Mouse (Mus musculus) layer of hippocampus, postnatal 14 days (tissue): ENCODE measurements around the gene Tktl1. TPM values are rescaled to one million over a fixed set of nuclear protein-coding genes. Genes with fewer than 3 reads are reported as not detected.
A peak's percentile ranks its signal among the peaks of the same experiment; 100 is the strongest.
"Not testable (repeated sequence)": the region's sequence is repeated elsewhere in the genome, so short reads cannot be mapped to it uniquely, and the experiment has no call there.

Experiments
- DNase-seq, 2 experiments: peaks; one replicate each; pipeline ENCODE4 v3.0.0; 2021 to 2022; ENCODE audit warnings: low spot score in 2 of 2, mixed read lengths in 1 of 2
- long read RNA-seq, 2 experiments: library from polyadenylated mRNA; stranded (forward); transcript quantifications; one replicate each; pipeline ENCODE4 v2.0.0; 2021
- total RNA-seq, 2 experiments: library from RNA; stranded (reverse); gene quantifications; 2 replicates each; pipeline ENCODE4 v1.2.3; 2021

Gene Tktl1
- not detected for total RNA-seq
- long read RNA-seq, experiment 1, result 0 reads
- long read RNA-seq, experiment 2, result 0 reads

DNA sequence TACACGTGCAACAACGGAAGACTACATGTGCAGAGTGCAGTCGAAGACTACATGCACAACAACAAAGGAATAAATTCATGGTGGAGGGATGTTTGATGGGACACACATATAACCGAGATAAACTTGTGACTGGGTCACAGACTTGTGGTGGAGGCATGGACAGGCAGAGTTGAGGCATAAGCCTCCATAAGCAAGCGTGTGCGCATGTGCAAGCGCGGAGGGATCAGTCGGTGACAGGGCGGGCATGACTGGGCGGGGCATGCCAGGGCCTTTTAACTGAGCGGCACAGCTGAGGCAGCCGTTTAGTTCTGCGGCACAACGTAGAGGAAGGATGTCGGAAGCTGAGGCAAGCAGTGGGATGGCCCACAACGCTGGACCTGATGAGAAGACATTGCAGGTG, at the start of gene Tktl1:
Tktl1 (plus strand) TSS at position 301 of the 400 bp plus-strand sequence.
- no peak for DNase-seq

DNA sequence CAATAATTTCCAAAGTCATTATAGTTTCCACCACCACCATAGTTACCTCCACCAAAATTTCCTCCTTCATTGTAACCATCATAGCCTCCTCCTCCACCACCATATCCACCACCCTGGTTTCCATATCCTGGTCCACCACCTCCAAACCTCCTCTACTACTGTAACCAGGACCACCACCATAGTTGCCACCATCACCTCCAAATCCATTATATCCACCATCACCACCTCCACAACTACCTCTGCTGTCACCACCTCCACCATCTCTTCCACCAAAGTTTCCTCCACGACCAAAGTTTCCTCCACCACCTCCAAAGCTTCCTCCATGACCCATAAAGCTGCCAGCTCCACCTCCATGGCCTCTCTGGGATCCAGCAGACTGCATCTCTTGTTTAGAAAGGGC, 41.8 kb upstream of the Tktl1 start, which contains the start of gene Mecp2:
Mecp2 (minus strand) TSS at position 101 of the 400 bp plus-strand sequence.
- not testable (repeated sequence) for DNase-seq

DNA sequence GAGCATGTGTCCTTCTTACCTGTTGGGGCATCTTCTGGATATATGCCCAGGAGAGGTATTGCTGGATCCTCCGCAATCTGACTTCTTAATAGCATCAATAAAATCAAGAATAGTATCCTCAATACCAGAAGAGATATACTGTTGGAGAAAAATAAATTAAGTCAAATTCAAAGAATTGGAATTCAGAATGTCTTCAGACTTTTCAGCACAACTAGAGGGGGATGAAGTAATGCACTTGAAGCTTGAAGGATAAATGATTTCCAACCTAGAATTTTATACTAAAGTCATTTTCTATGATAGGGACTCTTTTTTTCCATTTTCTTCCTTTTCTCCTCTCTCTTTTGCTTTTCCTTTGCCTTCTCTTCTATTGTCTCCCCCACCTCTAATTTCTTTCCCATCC, 9.3 kb upstream of the Tktl1 start, which contains the start of gene Tex28:
Tex28 (minus strand) TSS at position 101 of the 400 bp plus-strand sequence.
- no peak for DNase-seq

DNA sequence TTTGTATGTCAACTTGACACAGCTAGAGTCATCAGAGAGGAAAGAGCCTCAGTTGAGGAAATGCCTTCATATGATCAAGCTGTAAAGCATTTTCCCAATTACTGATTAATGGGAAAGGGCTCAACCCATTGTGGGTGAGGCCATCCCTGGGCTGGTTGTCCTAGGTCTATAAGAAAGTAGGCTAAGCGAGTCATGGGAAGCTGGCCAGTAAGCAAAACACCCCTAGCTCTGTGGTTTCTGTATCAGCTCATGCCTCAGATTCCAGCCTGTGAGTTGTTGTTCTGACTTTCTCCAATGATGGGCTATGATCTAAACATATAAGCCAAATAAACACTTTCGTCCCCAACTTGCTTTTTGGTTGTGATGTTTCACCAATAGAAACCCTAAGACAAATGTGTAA, 26.5 kb downstream of the Tktl1 start:
- no peak for DNase-seq

DNA sequence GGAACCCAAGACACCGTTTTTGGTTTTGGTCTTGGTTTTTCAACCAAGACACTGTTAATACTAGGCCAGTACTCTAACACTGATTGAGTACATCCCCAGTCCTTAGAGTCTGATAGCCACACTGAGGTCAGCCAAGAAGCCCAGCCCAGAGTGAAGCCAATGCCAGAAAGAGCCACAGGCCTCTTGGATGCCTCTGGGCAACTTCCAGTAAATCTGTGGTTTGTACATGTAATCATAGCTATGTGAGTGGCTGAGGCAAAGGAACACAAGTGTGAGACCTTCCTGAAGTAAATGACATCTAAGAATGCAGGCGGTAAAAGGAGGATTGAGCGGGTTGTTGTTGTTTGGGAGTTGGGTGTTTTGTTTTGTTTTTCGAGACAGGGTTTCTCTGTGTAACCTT, 41.4 kb downstream of the Tktl1 start:
- DNase-seq, result no peak

DNA sequence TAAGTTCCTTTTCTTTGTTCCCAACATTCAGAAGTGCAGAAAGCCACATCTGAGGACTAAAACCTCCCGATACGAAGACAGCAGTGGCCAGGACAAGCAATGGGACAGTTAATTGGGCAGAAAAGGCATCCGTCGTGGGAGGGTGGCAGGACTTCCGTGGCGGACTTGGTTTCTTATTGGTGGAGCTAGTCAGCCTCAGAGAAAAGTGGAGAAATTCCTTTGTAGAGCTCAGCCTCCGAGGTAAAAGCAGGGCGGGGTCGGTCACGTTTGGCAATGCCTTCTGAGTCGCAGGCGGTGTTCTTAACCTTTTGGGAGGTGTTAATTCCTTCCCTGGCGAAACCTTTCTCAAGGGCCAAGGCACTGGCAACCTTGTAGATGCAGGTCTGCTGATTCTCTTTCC, 42.4 kb downstream of the Tktl1 start:
- DNase-seq, result no peak

DNA sequence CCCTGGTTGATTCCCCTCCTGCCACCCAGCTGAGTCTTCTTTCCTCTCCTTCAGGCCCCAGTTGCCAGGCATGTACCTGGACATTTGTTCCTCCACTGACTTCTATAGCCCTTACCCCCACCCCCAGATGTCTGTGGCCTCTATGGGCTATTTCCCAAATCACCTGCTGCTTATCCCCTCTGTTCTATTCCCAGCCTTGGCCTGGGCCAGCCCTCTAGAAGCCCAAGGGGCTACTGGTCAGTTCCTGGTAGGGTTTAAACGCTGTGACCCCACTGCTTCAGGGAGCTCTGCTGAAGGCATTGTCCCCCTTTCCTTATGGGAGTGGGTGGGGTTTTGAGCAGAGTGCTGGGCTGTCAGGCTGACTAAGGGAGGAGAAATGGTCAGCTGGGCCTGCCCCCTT, 43.0 kb downstream of the Tktl1 start:
- not testable (repeated sequence) for DNase-seq

- no peak for DNase-seq
These were observed 53.0 kb downstream of the Tktl1 start for GRCm38 (mm10) chrX:74230038-74230437.

DNA sequence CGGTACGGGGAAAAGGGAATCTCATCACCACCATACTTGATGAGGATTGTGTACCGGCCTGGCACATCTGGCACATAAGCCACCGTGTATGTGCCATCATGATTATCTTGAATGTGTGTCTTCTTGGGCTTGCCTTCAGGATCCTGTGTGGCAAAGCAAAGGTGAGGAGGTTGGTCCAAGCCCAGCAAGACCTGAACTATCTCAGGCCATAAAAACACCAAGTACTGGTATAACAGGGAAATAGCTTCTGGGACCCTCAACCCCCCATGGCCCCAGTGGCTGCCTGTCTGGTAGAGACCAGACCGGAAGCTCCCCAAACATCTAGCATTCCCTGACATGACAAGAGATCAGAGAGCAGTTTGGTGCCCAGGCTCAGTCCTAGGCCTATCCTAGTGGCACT, 56.1 kb downstream of the Tktl1 start:
- no peak for DNase-seq

- no peak for DNase-seq
These were observed 63.3 kb downstream of the Tktl1 start for GRCm38 (mm10) chrX:74240332-74240731.

- DNase-seq, result no peak
These were observed 66.3 kb downstream of the Tktl1 start for GRCm38 (mm10) chrX:74243396-74243795.

DNA sequence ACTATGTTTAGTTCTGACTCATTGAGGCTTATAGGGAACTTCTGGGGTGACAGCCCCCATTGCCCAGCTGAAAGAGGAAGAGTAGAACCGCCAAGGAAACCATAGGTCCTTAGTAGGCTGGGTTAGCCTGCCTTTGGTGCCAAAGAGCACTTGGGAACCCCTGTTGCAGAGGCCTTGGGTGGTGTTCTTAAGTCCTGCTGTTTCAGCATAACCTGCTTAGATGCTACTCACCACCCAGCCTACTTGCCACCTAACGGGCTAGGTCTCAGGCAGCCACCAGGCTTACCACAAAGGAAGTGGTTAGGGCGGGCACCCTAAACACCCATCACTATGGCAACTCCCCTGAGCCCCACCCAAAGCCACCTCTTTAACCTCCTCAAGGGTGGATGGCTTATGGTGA, 66.7 kb downstream of the Tktl1 start:
- no peak for DNase-seq

GRCm38 (mm10) chrX:74244614-74245083, 67.6 kb downstream of the Tktl1 start:
- DNase-seq, result peak in 1 of 2 experiments; percentile 22

DNA sequence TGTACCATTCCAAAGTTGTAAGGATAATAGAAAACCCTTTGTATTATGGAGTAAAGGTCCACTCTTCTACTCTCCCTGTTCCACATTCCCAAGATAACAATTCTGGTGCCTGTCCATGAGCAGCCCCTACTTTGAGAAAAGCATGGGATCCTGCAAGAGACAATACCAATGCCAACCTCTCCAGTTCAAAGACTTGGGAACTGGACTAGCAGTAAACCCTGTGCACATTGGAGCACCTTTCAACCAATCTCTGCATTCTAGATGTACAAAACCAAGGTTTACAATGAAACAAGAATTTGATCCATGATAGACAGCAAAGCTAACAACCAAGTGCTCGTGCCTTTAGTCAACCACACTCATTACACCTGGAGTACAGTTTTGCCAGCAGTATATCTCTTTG, 68.0 kb downstream of the Tktl1 start:
- no peak for DNase-seq

GRCm38 (mm10) chrX:74245687-74246086, 68.6 kb downstream of the Tktl1 start:
- peak; percentile 50 to 55 for DNase-seq

GRCm38 (mm10) chrX:74246213-74246681, 69.2 kb downstream of the Tktl1 start:
- DNase-seq, result peak; percentile 76 to 90

GRCm38 (mm10) chrX:74246693-74247092, 69.6 kb downstream of the Tktl1 start:
- DNase-seq, result peak in 1 of 2 experiments; percentile 23

GRCm38 (mm10) chrX:74248651-74249050, 71.6 kb downstream of the Tktl1 start:
- DNase-seq, result peak; percentile 34 to 54

DNA sequence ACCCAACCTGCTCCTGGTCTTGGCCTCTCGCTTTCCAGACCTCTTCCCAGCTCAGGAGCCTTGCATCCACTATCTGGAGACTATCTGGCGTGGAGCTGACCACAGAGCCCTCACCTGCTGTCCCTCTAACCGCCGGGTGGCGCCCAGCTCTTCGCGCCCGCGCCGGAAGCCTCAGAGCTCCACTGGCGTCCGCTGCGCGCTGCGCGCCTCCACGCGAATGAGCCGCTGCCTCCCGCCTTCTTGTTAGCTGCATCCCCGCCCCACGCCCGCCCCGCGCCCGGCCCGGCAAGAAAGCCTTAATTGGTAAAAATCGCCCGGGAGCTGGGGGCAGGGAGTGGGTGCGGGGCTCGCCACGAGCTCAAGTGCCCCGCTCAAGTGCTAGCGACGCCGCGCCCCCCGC, 72.6 kb downstream of the Tktl1 start, which contains the start of gene Flna:
Flna (minus strand) TSS at position 206 of the 400 bp plus-strand sequence.
- peak; percentile 31 to 47 for DNase-seq

DNA sequence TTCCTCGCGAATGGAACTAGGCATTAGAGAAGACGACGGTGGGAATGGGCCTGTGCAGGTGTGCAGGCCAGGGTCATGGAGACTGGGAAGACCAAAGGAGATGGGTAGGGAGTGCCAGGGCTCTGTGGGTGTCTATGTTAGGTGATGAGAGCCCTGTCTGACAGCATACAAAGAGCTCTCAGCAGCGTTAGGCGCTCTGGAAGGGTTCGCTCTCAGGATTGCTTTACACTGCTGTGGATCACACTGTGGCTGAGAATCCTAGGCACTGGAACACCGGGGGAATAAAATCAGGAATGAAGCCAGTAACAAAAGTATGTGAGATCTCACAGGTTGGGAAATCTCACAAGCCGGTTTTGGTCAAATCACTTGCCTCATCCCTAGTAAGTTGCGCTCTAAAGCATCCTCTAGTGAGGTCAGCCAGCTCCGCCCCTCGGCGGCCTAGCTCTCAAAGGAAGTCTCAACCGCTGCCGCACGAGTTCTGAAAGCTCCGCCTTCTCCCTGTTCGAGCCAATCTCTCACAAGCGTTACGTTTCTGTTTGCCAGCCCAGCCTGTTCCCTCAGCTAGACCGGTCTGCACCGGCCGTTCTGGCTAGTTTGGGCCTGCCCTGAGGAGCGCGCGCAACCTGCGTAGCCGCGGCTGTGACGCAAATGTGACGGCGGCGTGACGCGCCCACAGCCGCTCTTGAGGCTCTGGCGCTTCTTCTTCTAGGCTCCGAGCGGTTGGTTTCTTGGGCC, 77.3 kb downstream of the Tktl1 start, which contains the start of gene Emd:
Emd (plus strand) TSS at position 535 of the 735 bp plus-strand sequence.
- DNase-seq, result peak; percentile 76 to 91

- no peak for DNase-seq
These were observed 78.0 kb downstream of the Tktl1 start for GRCm38 (mm10) chrX:74254888-74255565.

DNA sequence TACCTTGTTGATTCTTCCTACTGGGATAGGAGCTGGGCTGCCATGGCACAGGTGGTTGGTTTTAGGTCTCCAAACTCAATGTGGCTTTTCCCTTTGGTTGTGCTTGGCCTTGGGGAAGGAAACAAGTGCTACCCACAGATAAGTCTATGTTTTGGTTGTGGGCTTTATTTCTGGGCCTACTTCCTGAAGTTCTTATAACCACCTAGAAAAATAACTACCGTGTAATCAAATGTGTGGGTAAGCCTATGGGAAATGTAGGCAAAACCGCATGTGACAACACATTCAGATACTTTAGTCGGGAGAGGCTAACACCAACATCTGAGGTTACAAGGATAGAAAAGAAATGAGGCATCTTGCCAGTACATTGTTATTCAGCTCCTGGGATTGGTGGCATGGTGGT, 80.7 kb downstream of the Tktl1 start:
- DNase-seq, result no peak
